Mouse (Mus musculus): Measurements from ENCODE around the gene Ghrl.

- TF ChIP-seq CTCF (IDR thresholded peaks at IDR 0.05; ENCODE audit: control insufficient read depth, insufficient read depth, low read length) = no peak
- TF ChIP-seq POLR2A (IDR thresholded peaks at IDR 0.05; ENCODE audit: borderline replicate concordance, control insufficient read depth, low read depth, low read length) = no peak
These were observed 4.9 kb downstream of the Ghrl start for GRCm38 (mm10) chr6:113714797-113715196.

Measured in bone marrow, adult 2 months (tissue).